Mouse (Mus musculus) liver, embryonic 14.5 days (tissue): ENCODE measurements at regions not wholly inside any gene's neighbourhood (a gene's known extent, or its start where the extent isn't known, plus 50 kb on each side); places are given as distances from the start of the nearest gene placed in this dataset.

Experiments
- ATAC-seq: fragments of 200-750 bp; cut with Nextera tagmentation; 2 replicates; pipeline ENCODE4 v1.8.0; 2017; ENCODE audit warnings: moderate number of reproducible peaks, mild to moderate bottlenecking, moderate library complexity; ENCODE audit not compliant: insufficient read depth
- DNase-seq, 3 experiments: peaks; one replicate each; pipeline ENCODE4 v3.0.0-alpha.2; 2012 to 2013; ENCODE audit warnings: low read depth in 3 of 3, low spot score in 3 of 3
- H3K27ac ChIP-seq: fragments of 300-500 bp; sonication (generic); 2 replicates; pipeline ENCODE4 v1.5.1; 2014; ENCODE audit warnings: moderate library complexity, mild to moderate bottlenecking, control low read depth, inconsistent platforms
- H3K27me3 ChIP-seq: fragments of 300-500 bp; sonication (generic); 2 replicates; pipeline ENCODE4 v1.6.1; 2014; ENCODE audit warnings: mild to moderate bottlenecking, low read length, moderate library complexity; ENCODE audit not compliant: control insufficient read depth, insufficient read depth
- H3K36me3 ChIP-seq: fragments of 300-500 bp; sonication (generic); replicated peaks from 2 replicates; pipeline ENCODE4 v1.6.1; 2014; ENCODE audit warnings: low read depth; ENCODE audit not compliant: control insufficient read depth, insufficient read depth
- H3K4me1 ChIP-seq, 2 experiments: fragments of 200-500 bp in 1 of 2; fragments of 300-500 bp in 1 of 2; sonication (generic) in 1 of 2; replicated peaks; 2 replicates each; pipeline ENCODE4 v1.6.1; 2012 to 2014; ENCODE audit warnings: antibody characterized with exemption in 1 of 2, inconsistent platforms in 1 of 2, low read length in 1 of 2; ENCODE audit not compliant: control insufficient read depth in 2 of 2, insufficient read depth in 2 of 2
- H3K4me2 ChIP-seq: fragments of 300-500 bp; sonication (generic); 2 replicates; pipeline ENCODE4 v1.6.1; 2014; ENCODE audit warnings: low read depth, mild to moderate bottlenecking, control low read depth, moderate library complexity
- H3K4me3 ChIP-seq, 2 experiments: fragments of 200-500 bp in 1 of 2; fragments of 300-500 bp in 1 of 2; sonication (generic) in 1 of 2; 2 replicates each; pipeline ENCODE4 v1.5.1; 2012 to 2014; ENCODE audit warnings: low read depth in 2 of 2, low read length in 2 of 2, mild to moderate bottlenecking in 2 of 2, control low read depth in 1 of 2, inconsistent platforms in 1 of 2, moderate library complexity in 1 of 2; ENCODE audit not compliant: insufficient read depth in 1 of 2
- H3K9ac ChIP-seq: fragments of 300-500 bp; sonication (generic); replicated peaks from 2 replicates; pipeline ENCODE4 v1.6.1; 2014; ENCODE audit warnings: mild to moderate bottlenecking, control low read depth, moderate library complexity
- H3K9me3 ChIP-seq: fragments of 300-500 bp; sonication (generic); 2 replicates; pipeline ENCODE4 v1.6.1; 2016; ENCODE audit warnings: low read length, mixed read lengths; ENCODE audit not compliant: control insufficient read depth
- CTCF ChIP-seq: IDR thresholded peaks from 2 replicates; pipeline ENCODE4 v1.5.1; 2016; ENCODE audit warnings: antibody characterized with exemption, low read depth, control low read depth
- EP300 ChIP-seq: IDR thresholded peaks from 2 replicates; pipeline ENCODE4 v1.6.1; 2016; ENCODE audit warnings: antibody characterized with exemption, low read depth
- WGBS: fragments of 180-500 bp; shearing (Covaris S2); extraction: QIAGEN DNeasy Blood & Tissue Kit; methylation state at CpG from one replicate; pipeline ENCODE4 v1.1.7; 2014; ENCODE audit not compliant: insufficient replicate concordance; 5-methylcytosine and 5-hydroxymethylcytosine counted together

GRCm38 (mm10) chr6:11737667-11738066 lies 169.6 kb downstream of the Ndufa4 start:
- Histone ChIP-seq H3K27ac (no peak overlapping the region), H3K36me3 (no peaks in the 10 kb centered on the region), H3K9me3 (no peaks in the 10 kb centered on the region), H3K27me3 (no peaks in the 10 kb centered on the region), H3K4me3 (no peak overlapping the region), H3K4me2 (no peak overlapping the region), H3K4me1 (peaks cover 0 to 3% of the 10 kb centered on the region in 2 experiments; a peak in 1 of 4 replicates), H3K9ac (no peak overlapping the region)
- peak; percentile 47; the same call in 1 of the 2 replicates for ATAC-seq
- no peak for DNase-seq
- TF ChIP-seq EP300 (no peak), CTCF (no peak)
- 58% methylated on average over 4 of the region's 4 CpGs for WGBS

GRCm38 (mm10) chr6:11731126-11731525 lies 176.2 kb downstream of the Ndufa4 start:
- Histone ChIP-seq H3K9ac (no peak overlapping the region), H3K4me2 (no peak overlapping the region), H3K4me1 (peaks cover 2 to 4% of the 10 kb centered on the region in 2 experiments; a peak in 3 of 4 replicates), H3K27me3 (no peaks in the 10 kb centered on the region), H3K27ac (no peak overlapping the region), H3K9me3 (no peaks in the 10 kb centered on the region), H3K36me3 (no peaks in the 10 kb centered on the region), H3K4me3 (no peak overlapping the region)
- ATAC-seq (no peak), DNase-seq (no peak)
- no peak for TF ChIP-seq CTCF
- TF ChIP-seq EP300: no peak

- Histone ChIP-seq H3K27ac (no peak overlapping the region), H3K4me3 (no peak overlapping the region), H3K4me1 (peaks cover 2 to 4% of the 10 kb centered on the region in 2 experiments), H3K9me3 (no peaks in the 10 kb centered on the region), H3K36me3 (no peaks in the 10 kb centered on the region), H3K9ac (no peak overlapping the region), H3K4me2 (no peak overlapping the region), H3K27me3 (no peaks in the 10 kb centered on the region)
- WGBS: 54% methylated on average over 2 of the region's 2 CpGs
- TF ChIP-seq EP300 (no peak), CTCF (no peak)
- DNase-seq: no peak
- no peak for ATAC-seq
Measured at GRCm38 (mm10) chr6:11730667-11731066, 176.6 kb downstream of the Ndufa4 start.

GRCm38 (mm10) chr6:11727806-11728205 lies 179.5 kb downstream of the Ndufa4 start:
- Histone ChIP-seq H3K4me1 (peaks cover 2 to 4% of the 10 kb centered on the region in 2 experiments), H3K36me3 (no peaks in the 10 kb centered on the region), H3K4me3 (no peak overlapping the region), H3K9ac (no peak overlapping the region), H3K27me3 (no peaks in the 10 kb centered on the region), H3K27ac (no peak overlapping the region; the same call in 1 of the 2 replicates), H3K9me3 (no peaks in the 10 kb centered on the region), H3K4me2 (no peak overlapping the region)
- DNase-seq (no peak), ATAC-seq (peak; percentile 29)
- WGBS: 10% methylated on average over 1 of the region's 1 CpGs
- no peak for TF ChIP-seq CTCF
- no peak for TF ChIP-seq EP300

- H3K4me2 ChIP-seq: peak overlapping the region; percentile 52
- WGBS: 5% methylated on average over 5 of the region's 5 CpGs
- TF ChIP-seq EP300 (peak; percentile 92), CTCF (no peak)
- H3K27ac ChIP-seq: peak overlapping the region; percentile 82
- H3K9ac ChIP-seq: peak overlapping the region; percentile 50; the same call in 1 of the 2 replicates
- ATAC-seq: peak; percentile 97
- no peak overlapping the region for H3K4me3 ChIP-seq
- H3K9me3 ChIP-seq: no peaks in the 10 kb centered on the region
- no peaks in the 10 kb centered on the region for H3K36me3 ChIP-seq
- peak; percentile 74 to 78 (median 75) for DNase-seq
- H3K27me3 ChIP-seq: no peaks in the 10 kb centered on the region
- peaks cover 2 to 4% of the 10 kb centered on the region in 2 experiments for H3K4me1 ChIP-seq
Measured at GRCm38 (mm10) chr6:11727370-11727769, 179.9 kb downstream of the Ndufa4 start.

GRCm38 (mm10) chr6:11723519-11723918 lies 183.8 kb downstream of the Ndufa4 start:
- peaks cover 2 to 4% of the 10 kb centered on the region in 2 experiments for H3K4me1 ChIP-seq
- no peaks in the 10 kb centered on the region for H3K27me3 ChIP-seq
- H3K4me2 ChIP-seq: no peak overlapping the region
- TF ChIP-seq EP300: no peak
- TF ChIP-seq CTCF: no peak
- H3K27ac ChIP-seq: no peak overlapping the region
- WGBS: 73% methylated on average over 2 of the region's 2 CpGs
- H3K9me3 ChIP-seq: no peaks in the 10 kb centered on the region
- ATAC-seq (no peak), DNase-seq (no peak)
- H3K9ac ChIP-seq: no peak overlapping the region
- H3K4me3 ChIP-seq: no peak overlapping the region
- no peaks in the 10 kb centered on the region for H3K36me3 ChIP-seq
